In the genomic region with DNA sequence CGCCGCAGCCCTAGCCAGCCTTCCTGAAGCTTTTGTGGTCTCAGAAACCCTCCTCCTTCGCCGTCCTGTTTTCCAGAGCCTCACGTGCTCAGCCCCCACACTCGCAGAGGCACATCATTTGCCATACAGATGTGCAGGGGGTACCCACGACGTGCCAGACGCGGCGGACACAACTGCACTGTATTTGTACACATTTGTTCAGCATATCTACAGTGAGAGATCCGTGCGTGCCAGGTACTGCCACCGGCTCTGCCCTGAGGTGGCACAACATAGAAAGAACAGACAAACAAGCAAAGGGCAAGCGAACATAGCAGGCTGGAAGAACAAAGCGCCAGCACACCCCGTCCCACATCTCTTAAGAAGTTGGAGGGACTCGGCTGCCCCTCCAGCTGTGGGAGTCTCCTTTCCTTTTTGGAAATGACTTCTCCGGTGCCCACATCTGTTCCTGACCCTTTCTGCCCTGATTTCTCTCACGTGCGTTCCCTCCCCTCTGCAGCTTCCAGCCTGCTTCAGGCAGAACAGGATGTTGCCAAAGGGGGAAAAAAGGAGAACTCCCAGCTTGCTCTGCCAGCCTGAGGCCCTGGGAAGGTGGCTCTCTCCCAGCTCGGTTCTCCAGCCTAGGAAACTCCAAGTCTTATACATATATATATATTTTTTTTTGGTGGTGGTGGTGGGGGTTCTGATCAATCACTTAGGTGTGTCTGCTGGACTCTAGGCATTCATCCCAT, we compare ENCODE assay signal across 8 mouse cellular contexts. TPM values are rescaled to one million over a fixed set of nuclear protein-coding genes. Genes with fewer than 3 reads are reported as not detected.
DNase-seq lines count a peak whose midpoint lies in the region; ATAC-seq and TF ChIP-seq lines count a peak whose summit lies in the region.

No protein-coding gene starts in this region.

- peak; percentile 26; the same call in 1 of the 2 replicates for ATAC-seq in lung, embryonic 16.5 days (ENCODE audit: low read depth)
- no peak for ATAC-seq in limb, embryonic 11.5 days (ENCODE audit: insufficient number of reproducible peaks, low FRiP score, low TSS enrichment, low read depth)
- 0 out of 2 replicates have a peak, but pooled peaks have one; percentile 22 for ATAC-seq in neutrophil, adult 5-6 weeks (ENCODE audit: extremely low read depth, insufficient number of reproducible peaks, low FRiP score, poor library complexity, severe bottlenecking)

- H3K4me2 ChIP-seq in lung, embryonic 16.5 days (ENCODE audit: low read depth, low read length): peak overlapping the region; percentile 94
- peak overlapping the region; percentile 94 for H3K4me2 ChIP-seq in limb, embryonic 11.5 days (ENCODE audit: low read depth, severe bottlenecking)

- peak overlapping the region; percentile 53 for H3K4me3 ChIP-seq in lung, embryonic 16.5 days (ENCODE audit: low read length)
- H3K4me3 ChIP-seq in lung, adult 2 months (replicated peaks; ENCODE audit: extremely low read depth, low read depth, low read length): no peak overlapping the region
- H3K4me3 ChIP-seq in forebrain, embryonic 10.5 days: peak overlapping the region; percentile 67
- peak overlapping the region; percentile 41 for H3K4me3 ChIP-seq in limb, embryonic 11.5 days (ENCODE audit: low read depth, low read length)

- no peak for DNase-seq in lung, adult 2 months
- DNase-seq in forebrain, embryonic 10.5 days (ENCODE audit: extremely low spot score, low spot score): peak; percentile 29
- DNase-seq in limb, embryonic 11.5 days (ENCODE audit: low spot score): peak; percentile 57
- no peak for DNase-seq in left cerebral cortex, adult 8-10 months (ENCODE audit: low spot score in 2 of 2)
- no peak for DNase-seq in adrenal gland, postnatal 25 days
- DNase-seq in adrenal gland, adult 18-20 months (ENCODE audit: low spot score in 2 of 2): no peak

- TF ChIP-seq POLR2A in lung, adult 2 months (IDR thresholded peaks at IDR 0.05; ENCODE audit: borderline replicate concordance, extremely low read depth, low read depth, low read length): no peak

- H3K9ac ChIP-seq in lung, embryonic 16.5 days (ENCODE audit: low read length): peak overlapping the region; percentile 53
- peak overlapping the region; percentile 52 for H3K9ac ChIP-seq in limb, embryonic 11.5 days (ENCODE audit: low read length)

- peaks cover 10% of the 10 kb centered on the region for H3K4me1 ChIP-seq in lung, embryonic 16.5 days (replicated peaks; ENCODE audit: control insufficient read depth, insufficient read depth, low read length)
- no peaks in the 10 kb centered on the region for H3K4me1 ChIP-seq in lung, adult 2 months (ENCODE audit: control insufficient read depth, insufficient read depth, low read length)
- H3K4me1 ChIP-seq in forebrain, embryonic 10.5 days: peaks cover 17% of the 10 kb centered on the region
- H3K4me1 ChIP-seq in limb, embryonic 11.5 days (ENCODE audit: control insufficient read depth, insufficient read depth, low read length): peaks cover 9% of the 10 kb centered on the region

- no peak for TF ChIP-seq CTCF in lung, adult 2 months (IDR thresholded peaks at IDR 0.05; ENCODE audit: insufficient read depth, low read length)

- WGBS in lung, embryonic 16.5 days: 4% methylated on average over 21 of the region's 22 CpGs
- WGBS in lung, adult 2 months: 3% methylated on average over 22 of the region's 22 CpGs
- WGBS in forebrain, embryonic 10.5 days: 2% methylated on average over 22 of the region's 22 CpGs
- 3% methylated on average over 22 of the region's 22 CpGs for WGBS in limb, embryonic 11.5 days

- H3K27ac ChIP-seq in lung, embryonic 16.5 days (ENCODE audit: low read length): no peak overlapping the region
- H3K27ac ChIP-seq in forebrain, embryonic 10.5 days: peak overlapping the region; percentile 76
- H3K27ac ChIP-seq in limb, embryonic 11.5 days (replicated peaks; ENCODE audit: low read depth, low read length): no peak overlapping the region

- H3K36me3 ChIP-seq in lung, embryonic 16.5 days (ENCODE audit: control insufficient read depth, insufficient read depth, low read length): no peaks in the 10 kb centered on the region
- no peaks in the 10 kb centered on the region for H3K36me3 ChIP-seq in forebrain, embryonic 10.5 days (replicated peaks)
- H3K36me3 ChIP-seq in limb, embryonic 11.5 days (ENCODE audit: control insufficient read depth, insufficient read depth, low read length): no peaks in the 10 kb centered on the region

- H3K9me3 ChIP-seq in lung, embryonic 16.5 days (ENCODE audit: control insufficient read depth, low read length): no peaks in the 10 kb centered on the region
- no peaks in the 10 kb centered on the region for H3K9me3 ChIP-seq in forebrain, embryonic 10.5 days
- no peaks in the 10 kb centered on the region for H3K9me3 ChIP-seq in limb, embryonic 11.5 days (ENCODE audit: control insufficient read depth, low read length)

- H3K27me3 ChIP-seq in lung, embryonic 16.5 days (ENCODE audit: control insufficient read depth, insufficient read depth, low read depth, low read length): peaks cover 20% of the 10 kb centered on the region
- peaks cover 85% of the 10 kb centered on the region for H3K27me3 ChIP-seq in forebrain, embryonic 10.5 days (ENCODE audit: poor library complexity, severe bottlenecking)
- H3K27me3 ChIP-seq in limb, embryonic 11.5 days (ENCODE audit: control insufficient read depth, insufficient read depth, low read length): peaks cover 21% of the 10 kb centered on the region

RNA-seq across cellular contexts. Expression of a gene that starts 0.5 kb away (rescaled TPM):
- 0.20 TPM in 1 of 2 replicates, not detected in the other for polyA plus RNA-seq in lung, embryonic 16.5 days (2015; fragmentation: Nextera tagmentation; extraction: Ambion mirVana)
- polyA plus RNA-seq in lung, adult 2 months (2012; rRNA removed): not detected in 2 replicates
- polyA plus RNA-seq in forebrain, embryonic 10.5 days (2016; fragmentation: Nextera tagmentation; extraction: Ambion mirVana): 0.73 and 1.2 TPM in 2 replicates
- polyA plus RNA-seq in limb, embryonic 11.5 days (2014; fragmentation: Nextera tagmentation; extraction: Ambion mirVana): 0.21 and 0.36 TPM in 2 replicates
- total RNA-seq in neutrophil, adult 5-6 weeks (2017): 0.37 and 1.2 TPM in 2 replicates
- total RNA-seq in left cerebral cortex, adult 8-10 months (2022): 1 to 10 TPM in 2 of 4 experiments, under 1 TPM in 2; 0.33 to 2.9 (median 0.78) TPM
- not detected in 2 replicates for total RNA-seq in adrenal gland, postnatal 25 days (2021)
- total RNA-seq in adrenal gland, adult 18-20 months (2021): not detected

RNA-seq across cellular contexts. Expression of a gene that starts 34.3 kb away (rescaled TPM):
- polyA plus RNA-seq in lung, embryonic 16.5 days (2015; fragmentation: Nextera tagmentation; extraction: Ambion mirVana): 2.0 and 2.3 TPM in 2 replicates
- polyA plus RNA-seq in lung, adult 2 months (2012; rRNA removed): 3.0 and 4.2 TPM in 2 replicates
- 1.3 and 1.5 TPM in 2 replicates for polyA plus RNA-seq in forebrain, embryonic 10.5 days (2016; fragmentation: Nextera tagmentation; extraction: Ambion mirVana)
- 2.9 and 3.4 TPM in 2 replicates for polyA plus RNA-seq in limb, embryonic 11.5 days (2014; fragmentation: Nextera tagmentation; extraction: Ambion mirVana)
- 0.74 TPM in 1 of 2 replicates, not detected in the other for total RNA-seq in neutrophil, adult 5-6 weeks (2017)
- total RNA-seq in left cerebral cortex, adult 8-10 months (2022): 10 to 100 TPM; 37.6 to 42.5 (median 40.0) TPM
- 2.0 and 2.5 TPM in 2 replicates for total RNA-seq in adrenal gland, postnatal 25 days (2021)
- 1 to 10 TPM; 3.0 to 3.5 TPM for total RNA-seq in adrenal gland, adult 18-20 months (2021)

Comparison
In these comparisons a context has a peak if more than half of its experiments do, and no peak if none do; other contexts are left out.
1. DNase-seq: peak in forebrain, embryonic 10.5 days (single experiment) and limb, embryonic 11.5 days (single experiment); none in lung, adult 2 months (single experiment), left cerebral cortex, adult 8-10 months (0 of 2), adrenal gland, postnatal 25 days (single experiment) and adrenal gland, adult 18-20 months (0 of 2).
2. RNA of a gene that starts 34.3 kb away (total RNA-seq): 37.6 to 42.5 TPM in left cerebral cortex, adult 8-10 months; 3.0 to 3.5 TPM in adrenal gland, adult 18-20 months, 2.0 to 2.5 TPM in adrenal gland, postnatal 25 days and 0.74 TPM in neutrophil, adult 5-6 weeks; every median in the first group is over 4 times any median in the second.